Mouse (Mus musculus): ENCODE data around the gene Nudt2. TPM values are rescaled to one million over a fixed set of nuclear protein-coding genes. Genes with fewer than 3 reads are reported as not detected.

Nudt2 gene
- polyA plus RNA-seq, 1 experiment: 13.7 TPM

GRCm38 (mm10) chr4:41513714-41514113, 48.8 kb downstream of the Nudt2 start:
- Histone ChIP-seq H3K4me3 (replicated peaks) (no peak overlapping the region), H3K27me3 (replicated peaks) (peaks cover 50% of the 10 kb centered on the region)

GRCm38 (mm10) chr4:41517233-41517632, 52.3 kb downstream of the Nudt2 start, which contains the start of gene 1110017D15Rik:
Gene 1110017D15Rik, minus strand, starts transcription at chr4:41517333.
- H3K4me3 ChIP-seq (replicated peaks): no peak within 1 kb of the TSS
- H3K27me3 ChIP-seq (replicated peaks): peaks cover 31% of the 10 kb centered on the region
- no peaks in the 10 kb centered on the region for H3K36me3 ChIP-seq (replicated peaks; ENCODE audit: low read length)
- no peaks in the 10 kb centered on the region for H3K4me1 ChIP-seq
- H3K9me3 ChIP-seq: no peaks in the 10 kb centered on the region
- TF ChIP-seq FLI1 (IDR thresholded peaks at IDR 0.05; ENCODE audit: low read length) (no peak), GATA1 (IDR thresholded peaks at IDR 0.05; ENCODE audit: borderline replicate concordance, low read length) (no peak)

More at GRCm38 (mm10) chr4:41513714-41514113, 48.8 kb downstream of the Nudt2 start:
- TF ChIP-seq FLI1 (IDR thresholded peaks at IDR 0.05; ENCODE audit: low read length) (no peak), GATA1 (IDR thresholded peaks at IDR 0.05; ENCODE audit: borderline replicate concordance, low read length) (no peak)
- no peaks in the 10 kb centered on the region for H3K4me1 ChIP-seq
- H3K9me3 ChIP-seq: no peaks in the 10 kb centered on the region
- H3K36me3 ChIP-seq (replicated peaks; ENCODE audit: low read length): no peaks in the 10 kb centered on the region

- Histone ChIP-seq H3K9me3 (no peaks in the 10 kb centered on the region), H3K36me3 (replicated peaks; ENCODE audit: low read length) (no peaks in the 10 kb centered on the region), H3K4me3 (replicated peaks) (no peak overlapping the region), H3K4me1 (no peaks in the 10 kb centered on the region), H3K27me3 (replicated peaks) (peaks cover 24% of the 10 kb centered on the region)
- TF ChIP-seq FLI1 (IDR thresholded peaks at IDR 0.05; ENCODE audit: low read length) (no peak), GATA1 (IDR thresholded peaks at IDR 0.05; ENCODE audit: borderline replicate concordance, low read length) (no peak)
These were observed 53.4 kb downstream of the Nudt2 start for GRCm38 (mm10) chr4:41518349-41518748.

GRCm38 (mm10) chr4:41519195-41519594, 54.2 kb downstream of the Nudt2 start:
- TF ChIP-seq FLI1 (IDR thresholded peaks at IDR 0.05; ENCODE audit: low read length) (no peak), GATA1 (IDR thresholded peaks at IDR 0.05; ENCODE audit: borderline replicate concordance, low read length) (no peak)
- no peaks in the 10 kb centered on the region for H3K36me3 ChIP-seq (replicated peaks; ENCODE audit: low read length)
- H3K4me1 ChIP-seq: no peaks in the 10 kb centered on the region; the same call in 1 of the 2 replicates
- peaks cover 22% of the 10 kb centered on the region for H3K27me3 ChIP-seq (replicated peaks)
- no peaks in the 10 kb centered on the region for H3K9me3 ChIP-seq
- H3K4me3 ChIP-seq (replicated peaks): no peak overlapping the region

GRCm38 (mm10) chr4:41520641-41521040, 55.7 kb downstream of the Nudt2 start:
- Histone ChIP-seq H3K36me3 (replicated peaks; ENCODE audit: low read length) (no peaks in the 10 kb centered on the region), H3K4me3 (replicated peaks) (no peak overlapping the region), H3K27me3 (replicated peaks) (peaks cover 25% of the 10 kb centered on the region), H3K9me3 (no peaks in the 10 kb centered on the region), H3K4me1 (no peaks in the 10 kb centered on the region; the same call in 1 of the 2 replicates)
- TF ChIP-seq GATA1 (IDR thresholded peaks at IDR 0.05; ENCODE audit: borderline replicate concordance, low read length) (no peak), FLI1 (IDR thresholded peaks at IDR 0.05; ENCODE audit: low read length) (no peak)

GRCm38 (mm10) chr4:41522136-41522535, 57.2 kb downstream of the Nudt2 start:
- Histone ChIP-seq H3K4me3 (replicated peaks) (no peak overlapping the region), H3K4me1 (no peaks in the 10 kb centered on the region; the same call in 1 of the 2 replicates), H3K9me3 (no peaks in the 10 kb centered on the region), H3K36me3 (replicated peaks; ENCODE audit: low read length) (no peaks in the 10 kb centered on the region), H3K27me3 (replicated peaks) (peaks cover 28% of the 10 kb centered on the region)
- no peak for TF ChIP-seq FLI1 (IDR thresholded peaks at IDR 0.05; ENCODE audit: low read length)
- no peak for TF ChIP-seq GATA1 (IDR thresholded peaks at IDR 0.05; ENCODE audit: borderline replicate concordance, low read length)

- Histone ChIP-seq H3K4me1 (no peaks in the 10 kb centered on the region; the same call in 1 of the 2 replicates), H3K4me3 (replicated peaks) (no peak overlapping the region), H3K27me3 (replicated peaks) (peaks cover 30% of the 10 kb centered on the region), H3K36me3 (replicated peaks; ENCODE audit: low read length) (no peaks in the 10 kb centered on the region), H3K9me3 (no peaks in the 10 kb centered on the region)
- no peak for TF ChIP-seq GATA1 (IDR thresholded peaks at IDR 0.05; ENCODE audit: borderline replicate concordance, low read length)
- no peak for TF ChIP-seq FLI1 (IDR thresholded peaks at IDR 0.05; ENCODE audit: low read length)
These were observed 57.8 kb downstream of the Nudt2 start for GRCm38 (mm10) chr4:41522788-41523187.

- Histone ChIP-seq H3K27me3 (replicated peaks) (peaks cover 30% of the 10 kb centered on the region), H3K9me3 (no peaks in the 10 kb centered on the region), H3K4me1 (no peaks in the 10 kb centered on the region; the same call in 1 of the 2 replicates), H3K4me3 (replicated peaks) (no peak overlapping the region), H3K36me3 (replicated peaks; ENCODE audit: low read length) (no peaks in the 10 kb centered on the region)
- no peak for TF ChIP-seq GATA1 (IDR thresholded peaks at IDR 0.05; ENCODE audit: borderline replicate concordance, low read length)
- no peak for TF ChIP-seq FLI1 (IDR thresholded peaks at IDR 0.05; ENCODE audit: low read length)
These were observed 58.9 kb downstream of the Nudt2 start for GRCm38 (mm10) chr4:41523839-41524238.

GRCm38 (mm10) chr4:41524829-41525228, 59.9 kb downstream of the Nudt2 start:
- TF ChIP-seq GATA1 (IDR thresholded peaks at IDR 0.05; ENCODE audit: borderline replicate concordance, low read length) (no peak), FLI1 (IDR thresholded peaks at IDR 0.05; ENCODE audit: low read length) (no peak)
- H3K27me3 ChIP-seq (replicated peaks): peaks cover 27% of the 10 kb centered on the region
- H3K9me3 ChIP-seq: no peaks in the 10 kb centered on the region
- no peaks in the 10 kb centered on the region for H3K36me3 ChIP-seq (replicated peaks; ENCODE audit: low read length)
- H3K4me3 ChIP-seq (replicated peaks): no peak overlapping the region
- no peaks in the 10 kb centered on the region; the same call in 1 of the 2 replicates for H3K4me1 ChIP-seq

GRCm38 (mm10) chr4:41526553-41526952, 61.6 kb downstream of the Nudt2 start:
- Histone ChIP-seq H3K36me3 (replicated peaks; ENCODE audit: low read length) (no peaks in the 10 kb centered on the region), H3K4me3 (replicated peaks) (no peak overlapping the region), H3K9me3 (no peaks in the 10 kb centered on the region), H3K4me1 (no peaks in the 10 kb centered on the region; the same call in 1 of the 2 replicates), H3K27me3 (replicated peaks) (peaks cover 22% of the 10 kb centered on the region)
- TF ChIP-seq GATA1 (IDR thresholded peaks at IDR 0.05; ENCODE audit: borderline replicate concordance, low read length) (no peak), FLI1 (IDR thresholded peaks at IDR 0.05; ENCODE audit: low read length) (no peak)
